Mouse (Mus musculus): ENCODE data around the gene Zfp148.

- no peak for TF ChIP-seq POLR2A (IDR thresholded peaks at IDR 0.05; ENCODE audit: low read depth, low read length)
- no peak for TF ChIP-seq CTCF (IDR thresholded peaks at IDR 0.05; ENCODE audit: borderline replicate concordance, insufficient read depth, low read length)
These were observed 99.3 kb downstream of the Zfp148 start for GRCm38 (mm10) chr16:33479926-33480325.

All from embryonic fibroblast, embryonic 13.5 days (primary cell).